Mouse (Mus musculus): Measurements from ENCODE around the gene Prune1.

GRCm38 (mm10) chr3:95250361-95250760, 31.5 kb downstream of the Prune1 start:
- TF ChIP-seq CTCF (IDR thresholded peaks at IDR 0.05 in 2 of 3, conservative IDR thresholded peaks at IDR 0.05 in 1 of 3; ENCODE audit: control insufficient read depth in 1 of 3, insufficient read depth in 1 of 3, low read depth in 2 of 3, low read length in 3 of 3, poor library complexity in 1 of 3, severe bottlenecking in 1 of 3), result no peak
- no peak for TF ChIP-seq RCOR1 (IDR thresholded peaks at IDR 0.05; ENCODE audit: low read depth, low read length)
- no peak for TF ChIP-seq KAT2A (conservative IDR thresholded peaks at IDR 0.05; ENCODE audit: low read depth, low read length)
- TF ChIP-seq GABPA (IDR thresholded peaks at IDR 0.05; ENCODE audit: low read depth, low read length), result no peak
- no peak for TF ChIP-seq MAZ (IDR thresholded peaks at IDR 0.05; ENCODE audit: low read depth, low read length)
- TF ChIP-seq NELFE (IDR thresholded peaks at IDR 0.05; ENCODE audit: low read depth, low read length), result no peak
- TF ChIP-seq TBP (IDR thresholded peaks at IDR 0.05; ENCODE audit: low read depth, low read length), result no peak
- TF ChIP-seq GATA1 (IDR thresholded peaks at IDR 0.05; ENCODE audit: low read depth, low read length), result no peak
- TF ChIP-seq POLR2A (IDR thresholded peaks at IDR 0.05; ENCODE audit: control insufficient read depth in 1 of 2, insufficient read depth in 1 of 2, low read depth in 1 of 2, low read length in 2 of 2, poor library complexity in 1 of 2), result no peak
- TF ChIP-seq TAL1 (IDR thresholded peaks at IDR 0.05; ENCODE audit: low read length), result no peak
- TF ChIP-seq MAX (IDR thresholded peaks at IDR 0.05; ENCODE audit: low read length), result no peak
